Mouse (Mus musculus): ENCODE measurements at regions not wholly inside any gene's neighbourhood (a gene's known extent, or its start where the extent isn't known, plus 50 kb on each side); places are given as distances from the start of the nearest gene placed in this dataset.

DNA sequence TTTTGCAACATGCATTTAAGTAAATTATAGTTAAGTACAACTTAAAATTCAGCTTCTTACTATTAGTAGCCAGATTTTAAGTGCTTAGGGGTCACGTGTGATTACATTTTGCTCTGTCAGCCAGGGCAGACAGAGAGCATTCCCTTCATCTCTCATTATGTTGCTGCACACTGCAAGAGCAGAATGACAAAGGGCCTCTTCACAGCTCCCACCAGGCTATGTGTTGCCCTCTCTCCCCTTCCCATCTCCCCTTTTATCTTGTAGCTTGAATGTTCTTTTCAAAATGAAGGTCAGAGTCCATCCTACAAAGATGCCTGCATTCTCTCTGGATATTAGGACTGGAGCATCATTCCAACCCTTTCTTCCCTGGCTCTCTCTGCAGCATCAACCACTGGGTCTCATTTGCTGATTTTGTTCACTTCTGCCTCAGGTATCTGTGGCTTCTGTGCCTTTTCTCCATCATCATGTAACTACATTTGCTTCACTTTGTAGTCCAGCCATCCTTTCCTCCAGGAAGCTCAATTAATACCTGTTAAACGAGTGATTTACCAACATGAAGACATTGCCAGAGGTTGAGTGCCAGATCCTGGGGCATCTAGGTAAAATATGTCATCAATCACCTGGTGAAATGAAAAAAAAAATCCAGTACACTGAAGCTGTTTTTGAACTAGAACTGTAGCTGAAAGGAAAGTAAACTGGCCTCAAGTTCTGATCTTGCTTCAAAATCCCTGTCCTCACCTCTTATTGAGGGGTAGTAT, 571.6 kb downstream of the Btbd3 start:
- no peak for DNase-seq

DNA sequence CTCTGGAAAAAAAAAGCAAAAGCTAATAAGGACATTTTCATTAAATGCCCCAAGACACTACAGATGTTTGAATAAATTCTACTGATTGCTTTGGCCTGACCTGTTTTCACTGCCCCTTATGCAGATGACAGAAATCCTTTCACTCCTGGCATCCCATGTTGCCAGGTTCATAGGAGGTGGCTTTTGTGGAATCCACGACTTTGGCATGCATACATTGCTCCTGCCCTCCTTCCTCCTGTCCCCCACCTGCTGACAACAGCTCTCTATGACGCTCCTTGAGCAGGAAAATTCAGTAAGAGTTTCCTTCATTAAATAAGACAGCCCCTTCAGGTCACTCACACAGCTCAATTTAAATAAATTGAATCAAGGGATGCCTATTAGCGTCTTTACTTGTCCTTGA, 582.5 kb downstream of the Btbd3 start:
- DNase-seq, result no peak

DNA sequence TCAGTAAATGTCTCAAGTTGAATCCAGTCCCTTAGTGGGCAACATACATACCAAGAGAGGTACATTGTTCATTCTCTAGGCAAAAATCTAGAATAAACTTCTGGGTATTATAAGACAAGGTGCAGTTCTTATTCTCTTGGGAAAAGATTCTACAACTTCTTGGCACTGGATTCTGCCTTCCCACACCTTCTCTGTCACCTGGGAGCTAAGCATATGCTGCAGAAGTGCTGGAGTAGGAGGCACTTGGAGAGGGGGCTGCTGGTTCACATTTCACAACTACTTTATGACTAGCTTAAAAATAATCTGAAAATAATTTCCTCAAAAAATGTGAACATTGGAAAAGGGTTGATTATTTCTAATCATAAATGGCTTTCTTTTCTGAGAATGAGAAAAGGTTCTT, 602.8 kb downstream of the Btbd3 start:
- no peak for DNase-seq

DNA sequence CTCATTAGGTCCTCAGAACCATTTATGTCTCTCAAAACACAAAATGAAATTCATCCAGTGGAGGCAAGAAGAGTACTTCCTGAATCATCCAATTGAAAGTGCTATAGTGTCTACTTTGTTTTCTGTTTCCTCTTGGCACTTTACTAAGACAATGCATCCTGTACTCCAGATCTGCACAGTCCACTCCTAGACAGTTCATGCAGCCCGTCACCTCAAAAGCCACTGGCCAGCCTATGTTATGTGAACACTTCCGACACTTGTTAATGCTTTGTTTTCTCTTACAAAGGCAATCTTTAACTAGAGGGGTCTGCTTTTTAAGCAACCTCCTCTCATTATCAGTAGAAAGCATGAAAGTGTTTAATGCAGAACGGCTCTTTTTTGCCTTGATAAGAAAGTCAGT, 597.1 kb upstream of the Sptlc3 start:
- DNase-seq, result no peak

DNA sequence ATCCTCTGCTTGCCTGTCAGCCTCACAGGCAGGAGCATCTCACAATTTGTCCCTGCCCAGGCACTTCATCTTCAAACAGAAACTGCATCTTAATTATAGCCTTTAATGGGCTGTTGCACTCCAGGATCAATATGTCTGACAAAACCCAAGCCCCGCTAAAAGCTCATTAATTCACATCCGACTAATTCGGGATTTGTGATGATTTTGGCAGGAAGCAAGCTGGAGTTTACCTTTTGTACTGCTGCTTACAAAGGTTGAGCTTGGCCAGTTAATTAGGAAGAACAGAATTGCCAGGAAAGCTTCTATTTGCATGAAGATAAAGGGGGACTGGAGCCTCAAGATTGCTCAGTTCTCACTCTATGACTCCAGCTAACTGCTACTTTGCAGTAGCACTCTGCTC, 596.6 kb upstream of the Sptlc3 start:
- DNase-seq, result no peak

DNA sequence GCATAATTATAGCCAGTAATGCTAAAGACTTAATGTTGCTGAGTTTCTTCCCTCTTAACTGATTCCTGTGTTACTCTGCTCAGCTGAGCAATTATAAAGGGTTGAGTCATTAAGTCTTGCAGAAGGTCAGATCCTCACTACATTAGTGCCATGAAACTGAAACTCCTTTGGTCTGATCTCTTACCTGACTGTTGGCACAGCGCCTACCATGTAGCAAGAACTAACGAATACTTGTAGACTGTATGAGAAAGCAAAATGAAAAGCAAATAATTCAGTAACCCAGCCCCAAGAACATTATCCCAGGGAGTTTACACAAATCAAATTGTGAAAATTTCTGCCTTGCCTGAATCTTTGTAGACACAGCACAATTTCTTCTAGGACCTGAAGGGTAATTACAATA, 556.5 kb upstream of the Sptlc3 start:
- DNase-seq, result peak; percentile 3

DNA sequence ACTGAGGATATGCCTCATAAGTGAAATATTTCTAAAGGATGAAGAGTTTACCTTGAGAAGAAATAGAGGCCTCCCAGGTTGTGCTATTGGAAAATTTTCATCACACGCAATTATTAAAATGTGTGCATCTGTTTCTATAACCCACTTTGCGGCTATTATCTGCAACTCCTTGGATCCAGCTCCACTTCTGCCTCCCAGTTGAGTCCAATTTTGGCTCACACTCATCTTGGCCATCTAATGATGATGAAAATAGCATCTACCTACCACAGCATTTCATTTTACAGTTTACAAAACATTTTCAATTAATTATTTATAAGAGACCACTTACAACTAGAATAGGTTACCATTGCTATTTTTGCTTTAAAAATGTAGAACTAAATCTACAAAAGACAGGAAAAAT, 554.3 kb upstream of the Sptlc3 start:
- DNase-seq, result no peak

DNA sequence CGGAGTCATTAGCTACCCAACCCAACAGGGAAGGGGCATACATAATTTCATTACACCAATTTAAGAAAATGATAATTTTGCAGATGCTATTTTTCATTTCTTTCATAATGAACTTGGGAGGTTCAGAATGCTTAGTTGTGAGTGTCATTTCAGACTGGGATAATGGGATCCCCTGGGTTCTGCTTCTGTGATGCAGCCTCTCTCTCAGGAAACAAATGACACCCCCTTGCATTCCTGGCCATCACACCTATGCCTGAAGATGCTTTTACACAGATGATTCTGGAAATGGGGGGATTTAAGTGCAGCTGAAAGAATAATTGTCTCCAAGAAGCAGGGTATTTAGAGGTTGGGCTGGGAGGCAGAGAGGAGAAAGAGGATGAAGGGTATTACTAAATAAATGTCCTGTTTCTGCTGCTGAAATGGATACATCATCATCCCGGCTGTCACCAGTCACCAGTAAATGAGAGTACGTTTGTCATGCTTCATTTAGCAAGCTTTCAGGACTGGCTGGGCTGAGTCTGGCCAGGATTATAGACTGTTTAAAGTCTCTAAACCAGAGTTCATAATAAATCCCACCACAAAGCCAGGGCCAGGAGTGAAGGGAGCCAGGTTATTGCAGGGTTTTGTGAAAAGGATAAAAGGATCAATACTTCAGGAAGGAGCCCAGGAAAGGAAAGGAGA, 527.5 kb upstream of the Sptlc3 start:
- no peak for DNase-seq

DNA sequence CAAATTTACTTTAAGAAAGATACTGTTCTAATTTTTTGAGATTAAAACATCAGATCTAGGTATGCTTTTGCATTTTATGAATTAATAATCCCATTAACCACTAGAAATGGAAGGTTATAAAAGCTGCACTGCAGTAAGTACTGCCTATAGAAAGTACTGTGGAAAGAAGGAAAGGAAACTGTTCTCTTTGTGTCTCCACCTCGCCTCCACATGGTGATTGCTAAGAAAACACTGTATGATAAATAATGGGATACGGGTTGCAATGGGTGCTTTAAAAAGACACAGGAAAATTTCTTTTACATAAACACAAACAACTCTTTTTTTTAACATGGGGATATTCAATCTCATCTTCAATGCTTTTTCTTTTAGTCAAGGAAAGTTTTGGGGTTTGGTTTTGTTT, 519.2 kb upstream of the Sptlc3 start:
- no peak for DNase-seq

DNA sequence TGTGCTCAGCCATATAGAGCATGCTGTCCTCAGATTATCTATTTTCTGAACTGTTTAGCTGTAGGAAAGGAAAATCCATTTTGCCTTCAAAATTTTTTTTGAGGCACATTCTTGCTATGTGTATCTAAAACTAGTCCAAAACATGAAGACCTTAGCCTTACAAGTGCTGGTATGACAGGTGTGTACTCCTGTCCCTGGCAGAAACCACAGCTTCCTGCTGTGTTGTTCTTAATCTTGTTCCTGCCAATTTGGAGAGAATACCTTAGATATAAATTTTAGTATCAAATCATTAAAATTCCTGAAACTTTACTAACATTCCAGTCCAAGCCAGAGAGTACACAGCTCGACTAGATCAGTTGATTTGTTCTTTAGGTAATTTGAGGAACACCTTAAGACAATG, 503.7 kb upstream of the Sptlc3 start:
- DNase-seq, result no peak

DNA sequence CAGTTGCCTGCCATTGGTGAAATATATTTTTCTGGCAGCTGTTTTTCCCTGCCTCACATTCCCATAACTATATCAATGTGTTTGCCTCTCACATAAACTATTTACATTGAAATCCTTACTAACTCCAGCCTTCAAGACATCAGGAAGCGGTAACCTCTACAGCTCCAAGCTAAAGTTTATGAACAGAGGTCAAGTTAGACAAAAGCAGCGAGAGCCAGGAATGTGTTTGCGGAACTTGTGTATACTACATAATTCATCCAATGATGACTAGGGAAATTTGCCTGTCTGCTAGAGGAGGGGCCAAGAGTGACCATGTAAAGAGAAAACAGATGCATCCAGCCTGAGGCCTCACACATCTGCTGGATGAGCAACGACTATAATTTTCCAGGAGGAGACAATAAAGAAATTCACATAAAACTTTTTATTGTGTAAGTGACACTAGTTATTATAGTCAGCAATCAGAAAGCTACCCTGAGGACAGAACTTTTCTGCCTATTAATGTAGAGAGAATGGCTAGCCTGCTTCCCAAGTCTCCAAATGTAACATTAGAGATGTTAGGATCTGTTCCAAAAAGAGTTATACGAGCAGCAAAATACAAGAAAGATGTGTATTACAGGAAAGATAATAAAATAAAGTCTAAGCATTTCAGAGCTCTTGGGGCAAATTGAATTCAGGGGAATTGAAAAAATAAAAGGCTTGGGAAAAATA, 461.5 kb upstream of the Sptlc3 start:
- peak; percentile 7 for DNase-seq

DNA sequence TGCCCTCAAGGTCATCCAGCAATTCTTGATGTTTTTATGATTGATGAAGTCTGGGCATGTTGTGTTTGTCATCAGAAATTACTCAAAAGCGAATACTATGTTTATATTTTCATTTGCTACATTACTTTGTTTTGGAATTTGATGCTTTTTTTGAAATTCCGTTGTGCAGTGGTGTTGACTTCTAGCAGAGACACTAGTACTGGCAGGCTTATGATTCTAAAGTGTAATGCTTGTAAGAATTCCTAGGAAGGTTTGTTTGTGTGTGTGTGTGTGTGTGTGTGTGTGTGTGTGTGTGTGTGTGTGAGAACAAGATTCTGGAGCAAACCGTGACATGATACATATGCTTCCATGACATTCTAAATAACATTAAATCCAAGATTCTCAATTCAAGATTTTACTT, 458.9 kb upstream of the Sptlc3 start:
- no peak for DNase-seq

DNA sequence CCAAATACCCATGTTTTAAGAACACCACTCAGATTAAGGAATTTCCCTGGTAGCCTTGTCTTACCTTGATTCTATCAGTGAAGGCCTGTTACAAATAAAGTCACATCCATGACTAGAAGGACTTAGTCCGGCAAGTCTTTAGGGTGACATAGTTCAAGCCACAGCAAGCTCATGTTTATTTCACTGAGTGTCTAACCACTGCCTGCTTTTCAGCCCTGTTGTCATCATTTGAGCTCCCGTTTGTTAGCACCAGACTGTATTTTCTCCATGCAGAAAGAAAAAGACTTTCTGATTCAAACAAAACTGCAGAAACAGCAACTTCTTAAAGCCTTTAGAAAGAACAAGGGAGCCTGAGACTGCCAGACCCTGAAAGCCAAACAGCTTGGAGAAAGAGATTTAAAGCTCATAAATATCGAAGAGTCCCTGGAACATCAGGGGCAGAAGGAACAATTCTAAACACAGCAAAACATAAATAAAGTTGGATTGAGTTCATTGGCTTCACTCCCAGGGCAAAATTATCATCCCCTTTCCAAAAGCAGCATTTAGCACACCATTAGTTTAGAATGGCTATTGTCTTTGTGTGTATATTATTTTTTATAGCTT, 451.9 kb upstream of the Sptlc3 start:
- no peak for DNase-seq

DNA sequence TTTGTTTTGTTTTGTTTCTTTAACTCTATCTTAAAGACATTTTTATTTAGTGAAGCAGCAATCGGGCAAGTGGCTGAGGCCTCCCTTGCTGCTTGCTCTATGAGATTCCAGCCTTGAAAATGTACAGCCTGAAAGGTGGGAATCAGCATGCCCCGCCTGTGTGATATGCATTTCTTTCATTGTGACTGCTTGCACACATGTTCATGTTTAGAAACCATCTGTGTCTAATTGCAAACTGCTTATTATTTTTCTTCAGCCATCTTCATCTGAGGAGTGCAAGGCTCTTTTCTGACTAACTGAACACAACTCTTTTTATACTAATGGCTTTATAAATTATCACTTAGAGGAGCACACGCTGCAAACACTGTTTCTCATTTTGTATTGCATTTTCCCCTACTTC, 449.0 kb upstream of the Sptlc3 start:
- DNase-seq, result no peak

DNA sequence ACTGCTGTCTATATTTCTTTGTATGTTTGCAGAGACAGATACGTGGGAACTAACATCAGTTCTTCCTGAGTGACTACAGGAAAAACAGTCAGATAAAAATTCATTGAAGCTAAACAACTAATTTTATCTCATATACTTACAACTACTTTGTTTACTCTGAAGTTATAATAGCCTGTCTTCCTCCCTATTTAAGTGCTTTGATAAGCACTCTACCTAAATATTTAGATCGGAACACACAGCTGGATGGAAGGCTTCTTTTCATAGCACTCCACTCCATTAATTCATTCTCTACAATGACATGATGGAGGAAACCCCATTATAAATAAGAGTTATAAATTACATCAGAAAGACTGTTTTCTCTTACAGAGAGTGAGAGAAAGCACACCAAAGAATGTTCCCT, 438.5 kb upstream of the Sptlc3 start:
- no peak for DNase-seq

DNA sequence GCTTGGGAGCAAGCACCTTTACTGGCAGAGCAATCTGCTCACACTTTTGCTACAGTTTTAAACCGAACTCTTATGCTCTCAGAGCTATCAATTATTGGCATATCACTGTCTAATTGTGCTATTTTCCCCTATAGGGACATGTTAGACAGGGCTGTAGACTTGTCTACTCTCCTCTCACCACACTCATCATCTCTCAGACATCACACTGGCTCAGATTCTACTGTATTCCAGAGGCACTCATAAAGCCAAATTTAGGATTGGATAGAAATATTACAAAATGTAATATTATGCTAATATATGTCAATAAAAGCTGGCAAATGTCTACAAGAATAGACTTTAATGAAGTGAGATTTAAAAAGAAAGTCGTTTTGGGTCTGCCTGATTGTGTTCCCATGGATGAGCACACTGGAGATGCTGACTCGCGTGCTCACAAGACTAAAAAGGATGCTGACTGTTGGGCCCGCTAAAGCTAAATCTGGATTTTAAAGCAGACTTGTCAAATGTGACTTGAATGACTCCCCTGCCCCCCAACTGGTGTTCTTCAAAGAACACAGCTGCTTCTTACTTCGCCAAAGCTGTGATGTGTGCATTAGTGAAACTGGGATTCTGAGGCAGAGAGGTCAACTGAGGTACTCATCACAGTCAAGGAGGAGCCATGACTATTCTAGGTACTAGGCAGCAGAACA, 424.3 kb upstream of the Sptlc3 start:
- no peak for DNase-seq

DNA sequence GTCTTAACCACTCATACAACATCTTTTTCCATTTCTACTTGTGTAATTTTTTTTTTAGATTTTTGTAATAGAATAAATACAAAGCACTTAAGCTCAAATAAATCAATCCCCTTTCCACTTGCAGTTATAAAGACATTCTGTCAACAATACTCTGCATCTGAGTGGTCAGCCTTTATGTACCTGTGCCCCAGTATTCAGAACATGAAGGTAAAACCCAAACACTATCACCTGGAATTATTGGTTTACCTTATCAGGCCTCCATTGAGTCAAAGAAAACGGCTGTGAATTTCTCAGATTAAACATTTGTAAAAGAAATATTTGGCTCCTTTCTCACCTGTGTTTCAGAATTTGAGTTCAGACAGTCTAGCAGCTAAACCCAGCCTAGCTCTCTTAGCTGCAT, 422.0 kb upstream of the Sptlc3 start:
- DNase-seq, result no peak

DNA sequence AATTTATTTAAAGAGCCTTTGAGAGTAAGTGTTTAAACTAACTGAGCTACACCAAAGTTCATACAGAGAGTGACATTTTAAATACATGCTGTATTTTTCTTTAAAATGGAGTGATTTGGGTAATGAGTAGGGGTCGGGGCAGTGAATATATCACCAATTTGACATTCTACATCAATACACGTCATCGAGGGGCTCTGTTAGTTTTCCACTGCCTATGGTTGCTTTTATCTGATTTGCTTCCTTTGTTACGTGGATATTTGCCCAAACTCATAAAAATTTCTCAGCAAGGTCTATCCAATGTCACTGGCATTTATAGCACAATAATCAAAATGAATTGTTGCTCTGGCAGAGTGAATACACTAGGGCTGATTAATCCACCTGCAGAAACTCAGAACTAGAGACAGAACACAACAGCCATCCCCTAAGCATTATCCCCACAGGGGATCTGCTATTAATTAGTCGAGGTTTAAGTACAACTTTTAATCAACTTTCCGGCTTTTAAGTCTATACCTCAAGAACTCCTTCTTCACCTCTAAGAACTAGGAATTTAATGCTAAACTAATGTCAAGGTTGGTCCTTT, 400.1 kb upstream of the Sptlc3 start:
- no peak for DNase-seq

DNA sequence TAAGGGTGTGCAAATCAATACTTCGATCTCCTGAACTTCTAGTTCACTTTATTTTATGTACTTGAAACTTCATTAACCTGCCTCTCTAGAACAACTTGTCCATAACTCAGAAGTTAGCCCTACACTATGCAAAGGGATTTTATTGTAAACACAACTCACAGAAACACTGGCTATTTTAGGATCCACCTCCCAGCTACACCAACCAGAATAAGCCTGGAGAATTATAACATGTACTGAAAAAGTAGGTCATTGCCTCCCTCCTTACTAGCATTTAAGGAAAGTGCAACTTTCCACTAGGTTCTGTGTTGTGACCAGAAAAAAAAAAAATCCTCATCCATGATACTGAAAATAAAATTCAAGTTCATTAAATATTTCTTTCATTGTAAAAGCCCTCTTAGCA, 382.0 kb upstream of the Sptlc3 start:
- DNase-seq, result no peak

DNA sequence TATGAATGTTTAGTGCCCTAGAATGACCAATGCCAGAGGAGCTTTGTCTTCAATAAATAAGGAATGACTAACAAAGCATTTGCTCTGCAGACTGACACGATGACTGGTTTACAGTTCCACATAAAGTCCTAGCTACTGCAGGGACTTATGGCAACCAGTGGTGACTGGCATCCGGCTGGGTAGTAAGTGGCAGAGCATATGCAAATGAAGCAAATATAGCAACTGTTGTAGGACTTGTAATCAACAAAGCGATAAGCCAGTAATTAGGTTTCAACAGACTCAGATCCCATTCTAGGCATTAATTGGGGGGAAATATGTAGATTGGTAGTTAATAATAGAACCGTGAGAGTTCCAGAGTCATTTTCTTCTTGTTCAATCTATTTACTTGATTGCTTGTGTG, 379.2 kb upstream of the Sptlc3 start:
- DNase-seq, result no peak

DNA sequence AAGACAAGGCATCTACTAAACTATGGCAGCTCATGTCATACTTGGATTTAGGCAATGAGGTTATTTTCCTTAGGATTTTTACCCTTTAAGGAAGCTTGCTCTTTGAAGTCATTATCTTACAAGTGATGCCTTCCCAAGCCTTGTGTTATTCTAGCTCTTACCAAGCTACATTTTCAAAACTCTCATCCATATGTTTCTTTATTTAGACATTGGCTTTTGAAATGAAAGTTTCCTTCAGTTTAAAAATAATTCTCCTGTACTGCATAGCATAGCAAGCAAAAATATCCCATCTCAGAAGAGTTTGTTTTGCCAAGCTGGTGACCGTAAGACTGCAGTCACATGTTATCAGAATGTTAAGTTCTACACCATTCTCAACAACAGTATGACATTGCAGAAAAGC, 372.8 kb upstream of the Sptlc3 start:
- DNase-seq, result no peak

DNA sequence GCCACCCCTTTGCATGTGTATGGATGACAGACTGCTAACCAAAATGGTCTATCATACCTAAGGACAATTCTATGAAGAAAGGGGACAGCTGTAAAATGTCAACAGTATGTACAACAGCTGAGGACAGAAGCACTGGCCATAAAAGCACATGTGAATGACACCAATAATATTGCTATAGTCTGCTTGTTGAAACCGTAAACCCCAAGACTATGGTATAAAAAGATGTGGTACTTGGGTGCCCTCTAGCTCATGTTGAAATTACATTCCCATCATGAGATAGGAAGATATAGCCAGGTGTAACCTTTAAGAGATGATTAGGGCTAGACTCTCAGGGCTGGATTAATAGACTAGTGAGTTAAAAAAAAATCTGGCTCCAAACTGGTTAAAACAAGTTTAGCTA, 361.6 kb upstream of the Sptlc3 start:
- DNase-seq, result no peak

DNA sequence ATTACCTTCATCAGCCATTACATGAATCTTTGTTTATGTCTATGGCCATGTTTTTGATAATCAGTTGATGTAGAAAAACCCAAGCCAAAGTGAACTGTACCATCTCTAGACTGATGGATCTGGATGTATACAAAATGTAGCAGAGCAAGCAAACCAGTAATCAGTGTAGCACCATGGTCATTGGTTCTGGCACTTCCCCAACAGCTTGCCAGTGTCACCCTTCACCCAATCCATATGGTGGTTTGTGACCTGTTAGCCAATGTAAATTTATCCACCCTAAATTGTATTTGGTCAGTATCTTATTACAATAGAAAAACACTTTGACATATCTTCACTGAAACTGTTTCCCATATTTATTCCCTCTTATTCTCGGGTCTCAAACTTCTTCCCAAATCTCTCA, 346.7 kb upstream of the Sptlc3 start:
- no peak for DNase-seq

Measured in kidney, postnatal 10 days (tissue).